Mouse (Mus musculus) bone marrow, adult 2 months (tissue): ENCODE data around the gene Lrp2. TPM values are rescaled to one million over a fixed set of nuclear protein-coding genes. Genes with fewer than 3 reads are reported as not detected.

Experiments used
- H3K27ac ChIP-seq: fragments of 200-500 bp; 2 replicates; pipeline ENCODE4 v1.5.1; 2012; ENCODE audit warnings: low read depth, mild to moderate bottlenecking, control low read depth, inconsistent platforms, low read length; ENCODE audit not compliant: control insufficient read depth, poor library complexity, insufficient read depth
- H3K4me1 ChIP-seq: fragments of 200-500 bp; 2 replicates; pipeline ENCODE4 v1.6.1; 2011; ENCODE audit warnings: low read length; ENCODE audit not compliant: control insufficient read depth, insufficient read depth
- H3K4me3 ChIP-seq: fragments of 200-500 bp; replicated peaks from 2 replicates; pipeline ENCODE3; 2011; ENCODE audit warnings: mild to moderate bottlenecking, low read depth, low read length, control low read depth; ENCODE audit not compliant: control insufficient read depth
- CTCF ChIP-seq: fragments of 200-500 bp; IDR thresholded peaks from 2 replicates; pipeline ENCODE4 v1.5.1; 2011; ENCODE audit warnings: low read length, control low read depth; ENCODE audit not compliant: control insufficient read depth, insufficient read depth
- POLR2A ChIP-seq: fragments of 200-500 bp; IDR thresholded peaks from 2 replicates; pipeline ENCODE4 v1.6.1; 2011; ENCODE audit warnings: low read depth, mild to moderate bottlenecking, control low read depth, low read length, borderline replicate concordance; ENCODE audit not compliant: control insufficient read depth
- WGBS: fragments of 180-500 bp; shearing (Covaris S2); methylation state at CpG from one replicate; pipeline ENCODE4 v1.1.7; 2018; 5-methylcytosine and 5-hydroxymethylcytosine counted together
- polyA plus RNA-seq: library from polyadenylated mRNA; stranded (reverse); fragments of >200 nt; gene quantifications from 2 replicates; pipeline ENCODE4 v1.2.4, GENCODE M21; 2011; ENCODE audit warnings: low replicate concordance; ENCODE audit not compliant: missing spikeins, insufficient read depth, insufficient read length

Gene Lrp2
- polyA plus RNA-seq, 1 experiment = 0.35 TPM

DNA sequence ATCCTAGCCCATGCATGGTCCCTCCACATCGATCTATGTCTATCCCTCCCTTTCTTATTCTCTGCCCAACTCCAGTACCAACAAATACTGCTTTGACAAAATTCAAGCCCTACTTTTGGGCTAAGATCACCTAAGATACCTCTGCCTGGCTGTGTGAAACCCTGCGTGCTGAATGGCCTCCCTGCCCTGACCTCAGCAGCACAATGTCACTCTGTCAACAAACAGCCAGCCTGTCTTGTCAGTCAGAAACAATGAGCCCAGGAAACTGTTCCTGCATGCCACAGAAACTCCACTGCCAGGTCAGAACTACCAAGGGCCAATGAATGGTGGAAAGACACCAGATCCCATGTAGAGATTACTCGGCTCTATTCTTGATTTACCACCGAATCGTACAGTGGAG is 55.7 kb downstream of the Lrp2 start:
- 71% methylated on average over 5 of the region's 5 CpGs for WGBS
- H3K27ac ChIP-seq = no peak overlapping the region
- H3K4me1 ChIP-seq = no peaks in the 10 kb centered on the region
- no peak overlapping the region for H3K4me3 ChIP-seq
- TF ChIP-seq POLR2A (no peak), CTCF (no peak)

DNA sequence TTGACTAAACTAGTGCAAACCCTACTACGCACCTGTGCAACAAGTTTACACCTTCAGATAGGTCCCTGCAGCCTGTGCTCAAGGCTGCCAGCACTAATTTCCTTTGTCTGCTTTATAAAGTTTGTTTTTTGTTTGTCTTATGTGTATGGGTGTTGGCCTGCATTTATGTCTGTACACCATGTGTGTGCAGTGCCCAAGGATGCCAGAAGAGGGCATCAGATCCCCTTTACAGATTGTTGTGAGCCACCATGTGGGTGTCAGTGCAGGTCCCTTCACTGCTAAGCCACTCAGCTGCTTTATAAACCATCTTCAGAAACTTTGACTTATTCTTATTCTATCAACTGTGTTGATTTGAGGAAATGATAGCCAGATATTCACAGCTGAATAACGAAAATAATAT is 65.6 kb downstream of the Lrp2 start:
- TF ChIP-seq CTCF = no peak
- no peak for TF ChIP-seq POLR2A
- no peak overlapping the region for H3K27ac ChIP-seq
- WGBS = 79% methylated on average over 2 of the region's 2 CpGs

DNA sequence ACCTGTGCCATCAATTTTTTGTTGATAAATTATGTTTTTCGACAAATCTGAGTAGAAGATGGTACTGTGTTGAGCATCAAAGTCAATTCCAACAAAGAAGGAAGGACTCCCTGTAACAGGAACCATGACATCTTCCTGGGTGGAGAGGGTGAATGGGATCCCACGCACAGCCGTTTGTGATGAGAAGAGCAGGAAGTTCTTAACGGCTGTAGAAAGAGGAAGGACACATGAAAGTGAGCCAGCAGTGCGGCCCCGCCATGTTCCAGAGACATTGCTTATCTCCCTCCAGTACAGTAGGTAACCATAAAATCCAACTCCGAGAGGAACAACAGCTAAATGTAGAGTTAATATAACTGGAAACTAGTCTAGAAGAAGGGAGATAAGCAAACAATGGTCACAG is 67.6 kb downstream of the Lrp2 start:
- TF ChIP-seq CTCF (no peak), POLR2A (no peak)
- no peak overlapping the region for H3K4me3 ChIP-seq
- WGBS = 20% methylated on average over 7 of the region's 7 CpGs

More for the DNA sequence above, 65.6 kb downstream of the Lrp2 start:
- Histone ChIP-seq H3K4me1 (no peaks in the 10 kb centered on the region), H3K4me3 (no peak overlapping the region)

DNA sequence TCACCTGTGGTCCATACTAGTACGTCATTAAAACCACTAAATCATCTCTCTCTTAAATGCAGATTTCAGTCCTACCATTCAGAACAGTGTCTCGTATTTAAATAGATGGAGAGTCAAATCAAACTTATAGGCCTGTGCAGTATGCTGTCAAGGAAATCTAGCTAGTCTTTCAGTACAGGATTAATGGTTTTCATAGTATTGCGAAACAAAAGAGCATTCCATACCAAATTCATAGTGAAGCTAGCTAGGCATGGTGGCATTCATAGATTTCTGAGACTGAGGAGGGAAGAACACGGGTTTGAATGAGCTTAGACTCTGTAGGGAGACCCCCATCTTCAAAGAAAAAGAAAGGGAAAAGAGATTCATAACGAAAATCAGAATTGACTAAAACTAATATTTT is 74.1 kb downstream of the Lrp2 start:
- Histone ChIP-seq H3K4me1 (no peaks in the 10 kb centered on the region), H3K27ac (no peak overlapping the region), H3K4me3 (no peak overlapping the region)
- 68% methylated on average over 5 of the region's 5 CpGs for WGBS
- TF ChIP-seq POLR2A = no peak
- TF ChIP-seq CTCF = no peak

More for the DNA sequence above, 67.6 kb downstream of the Lrp2 start:
- no peaks in the 10 kb centered on the region for H3K4me1 ChIP-seq
- no peak overlapping the region for H3K27ac ChIP-seq

DNA sequence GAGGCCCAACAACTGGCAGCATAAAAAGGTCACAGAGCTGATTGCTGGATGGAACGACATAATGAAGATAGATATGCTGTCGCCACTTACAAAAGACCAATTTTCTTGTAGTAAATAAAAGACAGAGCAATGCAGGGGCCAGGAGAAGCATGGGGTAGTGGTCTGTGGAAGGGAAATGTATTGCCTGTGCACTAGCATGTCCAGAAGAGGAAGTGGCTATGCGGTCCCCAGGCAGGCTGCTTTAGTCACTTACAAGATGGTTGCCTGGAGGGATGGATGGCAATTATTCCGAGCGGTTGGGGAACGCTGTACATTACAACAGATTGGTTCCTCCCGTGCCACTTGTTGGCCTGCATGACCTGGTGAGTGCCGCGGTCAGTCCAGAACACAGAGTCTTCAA is 85.5 kb downstream of the Lrp2 start:
- Histone ChIP-seq H3K27ac (no peak overlapping the region), H3K4me3 (no peak overlapping the region), H3K4me1 (no peaks in the 10 kb centered on the region)
- TF ChIP-seq CTCF (no peak), POLR2A (no peak)
- WGBS = 81% methylated on average over 9 of the region's 9 CpGs

DNA sequence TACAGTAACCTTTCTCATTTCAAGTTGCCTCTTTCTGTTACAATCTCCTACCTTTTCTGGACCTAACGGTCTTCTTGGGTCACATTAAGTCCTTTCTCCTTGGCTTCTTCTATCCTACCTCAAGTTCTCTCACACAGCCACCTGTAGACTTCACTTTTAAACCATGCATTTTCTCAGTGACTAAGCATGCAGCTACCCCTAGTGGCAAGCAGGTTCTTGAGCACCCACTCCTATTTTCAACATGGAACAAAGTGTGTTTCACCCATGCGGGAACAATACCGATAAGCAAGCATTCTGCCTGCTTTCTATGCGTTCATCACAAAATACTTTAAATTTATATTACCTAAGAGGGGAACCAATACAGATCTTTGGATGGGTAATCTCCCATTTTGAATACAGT is 92.7 kb downstream of the Lrp2 start:
- TF ChIP-seq CTCF = no peak
- TF ChIP-seq POLR2A = no peak
- no peak overlapping the region for H3K4me3 ChIP-seq
- 85% methylated on average over 4 of the region's 4 CpGs for WGBS
- H3K4me1 ChIP-seq = no peaks in the 10 kb centered on the region; the same call in 1 of the 2 replicates
- H3K27ac ChIP-seq = no peak overlapping the region

DNA sequence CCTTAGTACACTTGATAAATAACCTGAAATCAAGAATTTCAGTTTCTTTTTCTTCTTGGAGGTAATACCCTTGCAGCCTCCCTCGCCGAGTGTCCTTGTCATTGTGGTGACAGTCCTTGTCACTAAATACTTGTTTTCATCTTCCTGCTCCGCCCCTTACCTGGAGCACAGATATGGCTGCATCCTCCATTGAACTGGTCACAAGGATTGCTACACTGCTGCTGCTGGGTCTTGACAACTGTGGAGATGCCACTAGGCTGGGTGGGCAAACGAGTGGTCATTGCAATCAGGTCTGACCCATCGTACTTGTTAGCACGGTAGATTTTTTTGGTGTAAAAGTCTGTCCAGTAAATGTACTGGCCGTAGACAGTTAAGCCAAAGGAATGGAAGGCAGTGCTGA is 104.9 kb downstream of the Lrp2 start:
- TF ChIP-seq POLR2A (no peak), CTCF (no peak)
- WGBS = 81% methylated on average over 7 of the region's 7 CpGs
- H3K27ac ChIP-seq = no peak overlapping the region

DNA sequence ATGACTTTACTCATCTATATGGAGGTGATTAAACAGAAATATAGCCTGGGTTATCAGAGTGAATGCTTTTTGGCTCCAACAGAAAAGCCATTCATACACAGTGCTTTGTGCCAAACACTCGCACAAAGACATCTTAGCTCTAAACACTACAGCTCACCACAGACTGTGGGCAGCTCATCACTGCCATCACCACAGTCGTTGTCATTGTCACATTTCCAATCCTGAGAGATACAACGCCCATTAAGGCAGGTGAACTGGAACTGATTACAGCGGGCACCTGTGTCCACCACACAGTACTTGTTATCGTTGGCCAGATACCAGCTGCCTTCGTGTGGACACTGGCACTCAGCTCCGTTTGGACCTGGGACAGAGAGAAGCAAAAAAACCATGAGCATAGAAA is 106.0 kb downstream of the Lrp2 start:
- H3K27ac ChIP-seq = no peak overlapping the region
- WGBS = 80% methylated on average over 7 of the region's 7 CpGs
- H3K4me1 ChIP-seq = no peaks in the 10 kb centered on the region
- TF ChIP-seq CTCF (no peak), POLR2A (no peak)
- H3K4me3 ChIP-seq = no peak overlapping the region

More for the DNA sequence above, 104.9 kb downstream of the Lrp2 start:
- H3K4me3 ChIP-seq = no peak overlapping the region
- no peaks in the 10 kb centered on the region for H3K4me1 ChIP-seq

DNA sequence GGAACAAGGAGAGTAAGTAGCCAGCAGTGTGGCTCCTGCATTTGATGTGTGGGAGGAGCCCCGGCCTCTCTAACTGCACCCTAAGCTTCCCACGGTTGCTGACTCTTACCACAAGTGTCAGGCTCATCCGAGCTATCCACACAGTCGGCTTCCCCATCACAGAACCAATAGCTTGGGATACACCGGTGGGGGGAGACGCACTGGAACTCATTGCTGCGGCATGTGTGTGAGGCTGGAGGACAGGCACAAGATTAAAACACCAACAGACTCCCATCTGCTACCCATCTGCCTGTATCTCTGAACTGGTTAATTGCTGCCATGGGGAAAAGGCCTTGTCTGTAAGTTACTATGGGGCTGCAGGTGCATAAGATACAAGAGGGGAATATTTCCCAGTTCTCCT is 109.0 kb downstream of the Lrp2 start:
- H3K27ac ChIP-seq = no peak overlapping the region
- 79% methylated on average over 7 of the region's 7 CpGs for whole genome bisulfite sequencing

More for the DNA sequence above, 109.0 kb downstream of the Lrp2 start:
- TF ChIP-seq POLR2A = no peak
- no peak for TF ChIP-seq CTCF
- Histone ChIP-seq H3K4me1 (no peaks in the 10 kb centered on the region), H3K4me3 (no peak overlapping the region)
